Mouse (Mus musculus) adrenal gland, adult 10 weeks (tissue): Measurements from ENCODE around the gene AI481877. TPM values are rescaled to one million over a fixed set of nuclear protein-coding genes. Genes with fewer than 3 reads are reported as not detected.

Source experiments
- polyA plus RNA-seq: library from polyadenylated mRNA; stranded (reverse); fragments of 350-450 nt; fragmentation: Illumina TruSeq; extraction: RNeasy Lipid Tissue Mini Kit (QIAGEN cat#74804); gene quantifications from one replicate; pipeline ENCODE4 v1.2.3, GENCODE M21; 2014; ENCODE audit warnings: low read depth, low replicate concordance

The AI481877 gene
- not detected for polyA plus RNA-seq

GRCm38 (mm10) chr4:59138507-59139033 lies at the start of gene AI481877:
AI481877 (minus strand) TSS chr4:59138983.

GRCm38 (mm10) chr4:59034918-59035785 lies 103.6 kb downstream of the AI481877 start, which contains the start of gene Gng10:
Gng10 (plus strand) TSS chr4:59035088.

GRCm38 (mm10) chr4:59002948-59003805 lies 135.6 kb downstream of the AI481877 start, which contains the start of gene Gm20503:
Gm20503 (plus strand) TSS chr4:59003210.

GRCm38 (mm10) chr4:58994762-58995161 lies 144.0 kb downstream of the AI481877 start, which contains the start of gene Dnajc25:
Dnajc25 (plus strand) TSS chr4:58995062.

Other genes with a start within 250 kb of the AI481877 start
- gene Ecpas, start 226.2 kb downstream of the AI481877 start, polyA plus RNA-seq = 209 TPM
- 6.4 TPM for gene Zkscan16, start 195.4 kb downstream of the AI481877 start, polyA plus RNA-seq
- 12.5 TPM for gene Ptgr1, start 151.9 kb downstream of the AI481877 start, polyA plus RNA-seq
- gene Dnajc25, start 143.9 kb downstream of the AI481877 start, polyA plus RNA-seq = 31.5 TPM
- not detected for gene Gm20503, start 135.8 kb downstream of the AI481877 start, polyA plus RNA-seq
- 101 TPM for gene Gng10, start 103.9 kb downstream of the AI481877 start, polyA plus RNA-seq
- gene Ugcg, start 50.3 kb upstream of the AI481877 start, polyA plus RNA-seq = 89.4 TPM